Mouse (Mus musculus) cerebellum, adult (tissue): ENCODE data around the gene Armc3.

Source experiments
- ATAC-seq: cut with Nextera tagmentation; 2 replicates; pipeline ENCODE4 v1.9.2; 2017; ENCODE audit warnings: mild to moderate bottlenecking, moderate library complexity, mixed read lengths; ENCODE audit not compliant: insufficient number of reproducible peaks, low FRiP score, low TSS enrichment

Armc3 gene

GRCm38 (mm10) chr2:19198452-19199365 is at the start of gene Armc3:
Gene Armc3, plus strand, starts transcription at chr2:19199302.
- ATAC-seq: peak; percentile 49; the same call in 1 of the 2 replicates

GRCm38 (mm10) chr2:19152687-19153086 is 46.4 kb upstream of the Armc3 start:
- no peak for ATAC-seq

GRCm38 (mm10) chr2:19156176-19156575 is 42.9 kb upstream of the Armc3 start:
- peak; percentile 52; the same call in 1 of the 2 replicates for ATAC-seq

- no peak for ATAC-seq
Observed at GRCm38 (mm10) chr2:19159539-19159938, 39.6 kb upstream of the Armc3 start.

- no peak for ATAC-seq
Observed at GRCm38 (mm10) chr2:19160368-19161114, 38.6 kb upstream of the Armc3 start.

- no peak for ATAC-seq
Observed at GRCm38 (mm10) chr2:19164234-19164633, 34.9 kb upstream of the Armc3 start.

GRCm38 (mm10) chr2:19176827-19177236 is 22.3 kb upstream of the Armc3 start:
- no peak for ATAC-seq

- no peak for ATAC-seq
Observed at GRCm38 (mm10) chr2:19199366-19199853, 308 bp downstream of the Armc3 start.

GRCm38 (mm10) chr2:19200112-19200511 is 1.0 kb downstream of the Armc3 start:
- no peak for ATAC-seq

- no peak for ATAC-seq
Observed at GRCm38 (mm10) chr2:19201682-19202081, 2.6 kb downstream of the Armc3 start.

- no peak for ATAC-seq
Observed at GRCm38 (mm10) chr2:19234305-19234704, 35.2 kb downstream of the Armc3 start.

GRCm38 (mm10) chr2:19235193-19235592 is 36.1 kb downstream of the Armc3 start:
- no peak for ATAC-seq

GRCm38 (mm10) chr2:19235614-19236013 is 36.5 kb downstream of the Armc3 start:
- ATAC-seq: no peak

GRCm38 (mm10) chr2:19238771-19239170 is 39.7 kb downstream of the Armc3 start:
- no peak for ATAC-seq

GRCm38 (mm10) chr2:19249611-19250010 is 50.5 kb downstream of the Armc3 start:
- ATAC-seq: no peak

- ATAC-seq: no peak
Observed at GRCm38 (mm10) chr2:19255037-19255436, 55.9 kb downstream of the Armc3 start.

GRCm38 (mm10) chr2:19257255-19257654 is 58.2 kb downstream of the Armc3 start:
- no peak for ATAC-seq

- no peak for ATAC-seq
Observed at GRCm38 (mm10) chr2:19260399-19260798, 61.3 kb downstream of the Armc3 start.

- ATAC-seq: no peak
Observed at GRCm38 (mm10) chr2:19263375-19263774, 64.3 kb downstream of the Armc3 start.

- no peak for ATAC-seq
Observed at GRCm38 (mm10) chr2:19265834-19266233, 66.7 kb downstream of the Armc3 start.

GRCm38 (mm10) chr2:19267396-19267795 is 68.3 kb downstream of the Armc3 start:
- ATAC-seq: no peak
